Mouse (Mus musculus) heart, postnatal 0 days (tissue): Measurements from ENCODE around the gene Il2ra.
"Not testable (repeated sequence)": the region's sequence is repeated elsewhere in the genome, so short reads cannot be mapped to it uniquely, and the experiment has no call there.

Experiments used
- CTCF ChIP-seq: IDR thresholded peaks from 2 replicates; pipeline ENCODE4 v1.5.1; 2016; ENCODE audit warnings: antibody characterized with exemption, control low read depth, low read depth
- EP300 ChIP-seq: IDR thresholded peaks from 2 replicates; pipeline ENCODE4 v1.6.1; 2016; ENCODE audit warnings: antibody characterized with exemption, low read depth

- peak; percentile 49 for TF ChIP-seq CTCF
- not testable (repeated sequence) for TF ChIP-seq EP300
Observed at GRCm38 (mm10) chr2:11710101-11710500, 67.5 kb downstream of the Il2ra start.
